Mouse (Mus musculus): ENCODE measurements around the gene Lsm14a. TPM values are rescaled to one million over a fixed set of nuclear protein-coding genes. Genes with fewer than 3 reads are reported as not detected.

The Lsm14a gene
- total and polyA plus RNA-seq, 2 experiments from 2014 or later, result 39.0 to 41.8 TPM

GRCm38 (mm10) chr7:34319957-34320356 lies 73.2 kb downstream of the Lsm14a start:
- ATAC-seq (ENCODE audit: low FRiP score) (peak; percentile 63; the same call in 1 of the 2 replicates), DNase-seq (ENCODE audit: low spot score) (peak; percentile 64)
- Histone ChIP-seq H3K36me3 (ENCODE audit: insufficient read depth, low read length) (no peaks in the 10 kb centered on the region), H3K9ac (replicated peaks; ENCODE audit: low read length, poor library complexity, severe bottlenecking) (no peak overlapping the region), H3K9me3 (ENCODE audit: low read length) (no peaks in the 10 kb centered on the region), H3K4me2 (ENCODE audit: low read depth, low read length, poor library complexity, severe bottlenecking) (no peak overlapping the region), H3K4me3 (ENCODE audit: low read depth, low read length) (no peak overlapping the region), H3K27ac (ENCODE audit: low read depth, low read length) (no peak overlapping the region), H3K4me1 (ENCODE audit: insufficient read depth, low read length) (no peaks in the 10 kb centered on the region), H3K27me3 (ENCODE audit: insufficient read depth, low read length) (no peaks in the 10 kb centered on the region)
- no peak for TF ChIP-seq CTCF (IDR thresholded peaks at IDR 0.05)
- WGBS, result 40% methylated on average over 3 of the region's 3 CpGs

- DNase-seq (ENCODE audit: low spot score) (no peak), ATAC-seq (ENCODE audit: low FRiP score) (no peak)
- 85% methylated on average over 2 of the region's 2 CpGs for WGBS
- TF ChIP-seq CTCF (IDR thresholded peaks at IDR 0.05), result no peak
- H3K9ac ChIP-seq (replicated peaks; ENCODE audit: low read length, poor library complexity, severe bottlenecking), result no peak overlapping the region
- no peak overlapping the region for H3K27ac ChIP-seq (ENCODE audit: low read depth, low read length)
- no peak overlapping the region for H3K4me3 ChIP-seq (ENCODE audit: low read depth, low read length)
- H3K4me2 ChIP-seq (ENCODE audit: low read depth, low read length, poor library complexity, severe bottlenecking), result no peak overlapping the region
- no peaks in the 10 kb centered on the region for H3K9me3 ChIP-seq (ENCODE audit: low read length)
- H3K4me1 ChIP-seq (ENCODE audit: insufficient read depth, low read length), result no peaks in the 10 kb centered on the region
- H3K36me3 ChIP-seq (ENCODE audit: insufficient read depth, low read length), result no peaks in the 10 kb centered on the region
- H3K27me3 ChIP-seq (ENCODE audit: insufficient read depth, low read length), result no peaks in the 10 kb centered on the region
Measured at GRCm38 (mm10) chr7:34319123-34319522, 74.0 kb downstream of the Lsm14a start.

GRCm38 (mm10) chr7:34317901-34318476 lies 75.1 kb downstream of the Lsm14a start:
- Histone ChIP-seq H3K4me2 (ENCODE audit: low read depth, low read length, poor library complexity, severe bottlenecking) (no peak overlapping the region), H3K36me3 (ENCODE audit: insufficient read depth, low read length) (no peaks in the 10 kb centered on the region), H3K4me3 (ENCODE audit: low read depth, low read length) (no peak overlapping the region), H3K9ac (replicated peaks; ENCODE audit: low read length, poor library complexity, severe bottlenecking) (no peak overlapping the region), H3K4me1 (ENCODE audit: insufficient read depth, low read length) (no peaks in the 10 kb centered on the region), H3K27me3 (ENCODE audit: insufficient read depth, low read length) (no peaks in the 10 kb centered on the region), H3K27ac (ENCODE audit: low read depth, low read length) (no peak overlapping the region), H3K9me3 (ENCODE audit: low read length) (no peaks in the 10 kb centered on the region)
- 60% methylated on average over 7 of the region's 7 CpGs for WGBS
- ATAC-seq (ENCODE audit: low FRiP score) (no peak), DNase-seq (ENCODE audit: low spot score) (peak; percentile 66)
- TF ChIP-seq CTCF (IDR thresholded peaks at IDR 0.05), result no peak

- Histone ChIP-seq H3K27ac (ENCODE audit: low read depth, low read length) (peak within 1 kb of the TSS; percentile 89), H3K9ac (replicated peaks; ENCODE audit: low read length, poor library complexity, severe bottlenecking) (peak within 1 kb of the TSS; percentile 92), H3K27me3 (ENCODE audit: insufficient read depth, low read length) (no peaks in the 10 kb centered on the region), H3K9me3 (ENCODE audit: low read length) (no peaks in the 10 kb centered on the region), H3K4me2 (ENCODE audit: low read depth, low read length, poor library complexity, severe bottlenecking) (peak within 1 kb of the TSS; percentile 73), H3K4me1 (ENCODE audit: insufficient read depth, low read length) (no peaks in the 10 kb centered on the region), H3K36me3 (ENCODE audit: insufficient read depth, low read length) (no peaks in the 10 kb centered on the region), H3K4me3 (ENCODE audit: low read depth, low read length) (peak within 1 kb of the TSS; percentile 94)
- DNase-seq (ENCODE audit: low spot score) (peak; percentile 86), ATAC-seq (ENCODE audit: low FRiP score) (peak; percentile 93)
- no peak for TF ChIP-seq CTCF (IDR thresholded peaks at IDR 0.05)
- WGBS, result under 1% methylated on average over 40 of the region's 41 CpGs
Measured at GRCm38 (mm10) chr7:34313443-34313875, 79.7 kb downstream of the Lsm14a start, which contains the start of gene 4931406P16Rik. Gene 4931406P16Rik, minus strand, starts transcription at chr7:34313551.

- H3K9me3 ChIP-seq (ENCODE audit: low read length), result no peaks in the 10 kb centered on the region
- peak overlapping the region; percentile 94 for H3K4me3 ChIP-seq (ENCODE audit: low read depth, low read length)
- peak; percentile 32 for DNase-seq (ENCODE audit: low spot score)
- H3K4me1 ChIP-seq (ENCODE audit: insufficient read depth, low read length), result no peaks in the 10 kb centered on the region
- peak overlapping the region; percentile 89 for H3K27ac ChIP-seq (ENCODE audit: low read depth, low read length)
- under 1% methylated on average over 26 of the region's 73 CpGs for WGBS
- H3K9ac ChIP-seq (replicated peaks; ENCODE audit: low read length, poor library complexity, severe bottlenecking), result peak overlapping the region; percentile 92
- TF ChIP-seq CTCF (IDR thresholded peaks at IDR 0.05), result no peak
- H3K27me3 ChIP-seq (ENCODE audit: insufficient read depth, low read length), result no peaks in the 10 kb centered on the region
- peak; percentile 81 for ATAC-seq (ENCODE audit: low FRiP score)
- H3K4me2 ChIP-seq (ENCODE audit: low read depth, low read length, poor library complexity, severe bottlenecking), result peak overlapping the region; percentile 73
- no peaks in the 10 kb centered on the region for H3K36me3 ChIP-seq (ENCODE audit: insufficient read depth, low read length)
Measured at GRCm38 (mm10) chr7:34312786-34313442, 80.2 kb downstream of the Lsm14a start.

GRCm38 (mm10) chr7:34309186-34309764 lies 83.8 kb downstream of the Lsm14a start:
- no peak overlapping the region for H3K4me2 ChIP-seq (ENCODE audit: low read depth, low read length, poor library complexity, severe bottlenecking)
- no peaks in the 10 kb centered on the region for H3K4me1 ChIP-seq (ENCODE audit: insufficient read depth, low read length)
- no peak overlapping the region for H3K9ac ChIP-seq (replicated peaks; ENCODE audit: low read length, poor library complexity, severe bottlenecking)
- no peak for TF ChIP-seq CTCF (IDR thresholded peaks at IDR 0.05)
- no peak for ATAC-seq (ENCODE audit: low FRiP score)
- H3K27ac ChIP-seq (ENCODE audit: low read depth, low read length), result no peak overlapping the region
- H3K9me3 ChIP-seq (ENCODE audit: low read length), result no peaks in the 10 kb centered on the region
- DNase-seq (ENCODE audit: low spot score), result no peak
- no peak overlapping the region for H3K4me3 ChIP-seq (ENCODE audit: low read depth, low read length)
- WGBS, result 85% methylated on average over 5 of the region's 5 CpGs
- 0 out of 2 replicates have a peak, but pooled peaks cover 3% of the 10 kb centered on the region for H3K36me3 ChIP-seq (ENCODE audit: insufficient read depth, low read length)
- H3K27me3 ChIP-seq (ENCODE audit: insufficient read depth, low read length), result no peaks in the 10 kb centered on the region
